Mouse (Mus musculus) bone marrow macrophage, adult 2 months (primary cell): ENCODE measurements around the gene Abcd1.

Source experiments
- CTCF ChIP-seq: IDR thresholded peaks from 2 replicates; pipeline ENCODE4 v1.5.1; 2012; ENCODE audit warnings: low read depth, mild to moderate bottlenecking, low read length, moderate library complexity
- POLR2A ChIP-seq: IDR thresholded peaks from 2 replicates; pipeline ENCODE4 v1.6.1; 2012; ENCODE audit warnings: mild to moderate bottlenecking, low read depth, low read length, borderline replicate concordance

- TF ChIP-seq CTCF (no peak), POLR2A (no peak)
Observed at GRCm38 (mm10) chrX:73767267-73767666, 50.9 kb downstream of the Abcd1 start.
